Mouse (Mus musculus): ENCODE data around the gene Tmem255b. TPM values are rescaled to one million over a fixed set of nuclear protein-coding genes. Genes with fewer than 3 reads are reported as not detected.

The Tmem255b gene
- total RNA-seq, 2 experiments from 2014 or later, result 4.3 to 4.8 TPM

GRCm38 (mm10) chr8:13516011-13516442 is 81.0 kb downstream of the Tmem255b start:
- no peak for DNase-seq
- intact Hi-C loops (cut with DNase I; ENCODE audit: low total_unique reads), result no loop called here

GRCm38 (mm10) chr8:13516728-13517127 is 81.7 kb downstream of the Tmem255b start:
- no peak for DNase-seq
- intact Hi-C loops (cut with DNase I; ENCODE audit: low total_unique reads), result no loop called here

GRCm38 (mm10) chr8:13517284-13517781 is 82.3 kb downstream of the Tmem255b start:
- intact Hi-C loops (cut with DNase I; ENCODE audit: low total_unique reads), result no loop called here
- no peak for DNase-seq

Other genes starting within 250 kb of the Tmem255b start
- gene Grtp1, start 234.6 kb upstream of the Tmem255b start, total RNA-seq (2021), result 10 to 100 TPM; 10.1 to 12.4 TPM
- gene Adprhl1, start 181.0 kb upstream of the Tmem255b start, total RNA-seq (2021), result 10 to 100 TPM; 51.9 to 71.6 TPM
- 10 to 100 TPM; 45.6 to 46.1 TPM for gene Dcun1d2, start 147.1 kb upstream of the Tmem255b start, total RNA-seq (2021)
- gene Tmco3, start 147.0 kb upstream of the Tmem255b start, total RNA-seq (2021), result 10 to 100 TPM; 12.7 to 13.3 TPM
- 10 to 100 TPM; 38.3 to 39.1 TPM for gene Tfdp1, start 96.4 kb upstream of the Tmem255b start, total RNA-seq (2021)
- gene Atp4b, start 38.4 kb upstream of the Tmem255b start, total RNA-seq (2021), result not detected
- under 1 TPM in 1 of 2 experiments, not detected in 1; 0.02 TPM for gene Grk1, start 30.1 kb upstream of the Tmem255b start, total RNA-seq (2021)
- 10 to 100 TPM; 59.2 to 72.3 TPM for gene Gas6, start 59.3 kb downstream of the Tmem255b start, total RNA-seq (2021)
- gene 1700029H14Rik, start 127.3 kb downstream of the Tmem255b start, total RNA-seq (2021), result not detected
- 10 to 100 TPM; 18.5 to 18.8 TPM for gene Rasa3, start 242.4 kb downstream of the Tmem255b start, total RNA-seq (2021)